Mouse (Mus musculus) neural tube, embryonic 14.5 days (tissue): Measurements from ENCODE around the gene Cst7. TPM values are rescaled to one million over a fixed set of nuclear protein-coding genes. Genes with fewer than 3 reads are reported as not detected.

Source experiments
- ATAC-seq: fragments of 200-750 bp; cut with Nextera tagmentation; 2 replicates; pipeline ENCODE4 v1.8.0; 2017; ENCODE audit warnings: low read depth, mild to moderate bottlenecking, moderate TSS enrichment, moderate library complexity
- H3K27ac ChIP-seq: fragments of 300-500 bp; sonication (generic); 2 replicates; pipeline ENCODE4 v1.5.1; 2014; ENCODE audit warnings: low read depth, mild to moderate bottlenecking, control low read depth, low read length, moderate library complexity, mixed read lengths
- H3K27me3 ChIP-seq: fragments of 300-500 bp; sonication (generic); 2 replicates; pipeline ENCODE4 v1.6.1; 2014; ENCODE audit warnings: low read length; ENCODE audit not compliant: control insufficient read depth, insufficient read depth
- H3K36me3 ChIP-seq: fragments of 300-500 bp; sonication (generic); 2 replicates; pipeline ENCODE4 v1.6.1; 2014; ENCODE audit warnings: low read length, mixed read lengths; ENCODE audit not compliant: control insufficient read depth, insufficient read depth
- H3K4me1 ChIP-seq: fragments of 300-500 bp; sonication (generic); 2 replicates; pipeline ENCODE4 v1.6.1; 2014; ENCODE audit warnings: low read length; ENCODE audit not compliant: control insufficient read depth, insufficient read depth
- H3K4me2 ChIP-seq: fragments of 300-500 bp; sonication (generic); 2 replicates; pipeline ENCODE4 v1.6.1; 2014; ENCODE audit warnings: mild to moderate bottlenecking, low read depth, low read length, control low read depth
- H3K4me3 ChIP-seq: fragments of 300-500 bp; sonication (generic); 2 replicates; pipeline ENCODE4 v1.5.1; 2014; ENCODE audit warnings: low read depth, low read length, control low read depth, mixed read lengths
- H3K9ac ChIP-seq: fragments of 300-500 bp; sonication (generic); replicated peaks from 2 replicates; pipeline ENCODE4 v1.6.1; 2014; ENCODE audit warnings: low read depth, mild to moderate bottlenecking, control low read depth, low read length, mixed read lengths
- H3K9me3 ChIP-seq: fragments of 300-500 bp; sonication (generic); 2 replicates; pipeline ENCODE4 v1.6.1; 2016; ENCODE audit warnings: low read length; ENCODE audit not compliant: control insufficient read depth
- WGBS: fragments of 180-500 bp; shearing (Covaris S2); extraction: QIAGEN DNeasy Blood & Tissue Kit; methylation state at CpG from one replicate; pipeline ENCODE4 v1.1.7; 2014; 5-methylcytosine and 5-hydroxymethylcytosine counted together
- polyA plus RNA-seq: library from polyadenylated mRNA; unstranded; fragments of >200 nt; fragmentation: Nextera tagmentation; extraction: Ambion mirVana; gene quantifications from 2 replicates; pipeline ENCODE4 v1.2.1, GENCODE M21; 2014

Cst7 gene
- polyA plus RNA-seq, 1 experiment from 2014 or later: not detected

GRCm38 (mm10) chr2:150608872-150609560, 38.8 kb downstream of the Cst7 start:
- H3K36me3 ChIP-seq: no peaks in the 10 kb centered on the region
- H3K27me3 ChIP-seq: no peaks in the 10 kb centered on the region
- H3K9me3 ChIP-seq: no peaks in the 10 kb centered on the region
- peak overlapping the region; percentile 85 for H3K4me3 ChIP-seq
- H3K4me2 ChIP-seq: peak overlapping the region; percentile 85
- peak; percentile 73 for ATAC-seq
- H3K27ac ChIP-seq: 0 out of 2 replicates have a peak overlapping the region, but pooled peaks have one; percentile 12
- 1% methylated on average over 10 of the region's 10 CpGs for WGBS
- H3K4me1 ChIP-seq: peaks cover 10% of the 10 kb centered on the region; the same call in 1 of the 2 replicates
- H3K9ac ChIP-seq: no peak overlapping the region

GRCm38 (mm10) chr2:150610097-150610496, 39.9 kb downstream of the Cst7 start:
- H3K4me3 ChIP-seq: no peak overlapping the region
- H3K4me1 ChIP-seq: peaks cover 10% of the 10 kb centered on the region; the same call in 1 of the 2 replicates
- H3K4me2 ChIP-seq: no peak overlapping the region
- WGBS: 87% methylated on average over 3 of the region's 3 CpGs
- H3K9ac ChIP-seq: no peak overlapping the region
- no peaks in the 10 kb centered on the region for H3K9me3 ChIP-seq
- no peaks in the 10 kb centered on the region for H3K27me3 ChIP-seq
- H3K27ac ChIP-seq: no peak overlapping the region
- no peaks in the 10 kb centered on the region for H3K36me3 ChIP-seq
- no peak for ATAC-seq

GRCm38 (mm10) chr2:150621698-150622097, 51.5 kb downstream of the Cst7 start:
- no peaks in the 10 kb centered on the region for H3K27me3 ChIP-seq
- ATAC-seq: no peak
- H3K4me3 ChIP-seq: no peak overlapping the region
- no peak overlapping the region for H3K27ac ChIP-seq
- no peak overlapping the region for H3K9ac ChIP-seq
- no peaks in the 10 kb centered on the region for H3K4me1 ChIP-seq
- no peaks in the 10 kb centered on the region for H3K9me3 ChIP-seq
- 81% methylated on average over 3 of the region's 3 CpGs for WGBS
- H3K4me2 ChIP-seq: no peak overlapping the region
- peaks cover 6% of the 10 kb centered on the region; the same call in 1 of the 2 replicates for H3K36me3 ChIP-seq

- Histone ChIP-seq H3K27me3 (no peaks in the 10 kb centered on the region), H3K36me3 (peaks cover 6% of the 10 kb centered on the region; the same call in 1 of the 2 replicates), H3K4me1 (no peaks in the 10 kb centered on the region), H3K4me2 (no peak overlapping the region), H3K9me3 (no peaks in the 10 kb centered on the region), H3K27ac (no peak overlapping the region), H3K9ac (no peak overlapping the region), H3K4me3 (no peak overlapping the region)
- no peak for ATAC-seq
- 96% methylated on average over 3 of the region's 3 CpGs for WGBS
Observed at GRCm38 (mm10) chr2:150623957-150624356, 53.7 kb downstream of the Cst7 start.

- Histone ChIP-seq H3K36me3 (peaks cover 6% of the 10 kb centered on the region; the same call in 1 of the 2 replicates), H3K9me3 (no peaks in the 10 kb centered on the region), H3K4me3 (no peak overlapping the region), H3K4me1 (no peaks in the 10 kb centered on the region), H3K4me2 (no peak overlapping the region), H3K27ac (no peak overlapping the region), H3K27me3 (no peaks in the 10 kb centered on the region), H3K9ac (no peak overlapping the region)
- WGBS: 94% methylated on average over 8 of the region's 8 CpGs
- ATAC-seq: no peak
Observed at GRCm38 (mm10) chr2:150624926-150625325, 54.7 kb downstream of the Cst7 start.

GRCm38 (mm10) chr2:150627140-150627539, 56.9 kb downstream of the Cst7 start:
- no peaks in the 10 kb centered on the region for H3K36me3 ChIP-seq
- no peak overlapping the region for H3K27ac ChIP-seq

More at GRCm38 (mm10) chr2:150627140-150627539, 56.9 kb downstream of the Cst7 start:
- no peaks in the 10 kb centered on the region for H3K4me1 ChIP-seq
- H3K27me3 ChIP-seq: no peaks in the 10 kb centered on the region
- H3K9ac ChIP-seq: no peak overlapping the region
- no peak overlapping the region for H3K4me3 ChIP-seq
- WGBS: 84% methylated on average over 6 of the region's 6 CpGs
- H3K9me3 ChIP-seq: no peaks in the 10 kb centered on the region
- ATAC-seq: no peak
- no peak overlapping the region for H3K4me2 ChIP-seq

Other genes with a start within 250 kb of the Cst7 start
- 1.5 TPM in 1 of 2 replicates, not detected in the other for gene Gm10130, start 246.7 kb upstream of the Cst7 start, polyA plus RNA-seq
- 16.9 and 20.0 TPM in 2 replicates for gene 3300002I08Rik, start 207.7 kb upstream of the Cst7 start, polyA plus RNA-seq
- gene Zfp442, start 118.9 kb upstream of the Cst7 start, polyA plus RNA-seq: 8.7 and 9.1 TPM in 2 replicates
- 0.15 TPM in 1 of 2 replicates, not detected in the other for gene Zfp345, start 85.3 kb upstream of the Cst7 start, polyA plus RNA-seq
- 48.3 and 48.4 TPM in 2 replicates for gene Apmap, start 38.2 kb downstream of the Cst7 start, polyA plus RNA-seq
- gene Acss1, start 98.1 kb downstream of the Cst7 start, polyA plus RNA-seq: 13.0 and 15.4 TPM in 2 replicates
- gene Vsx1, start 118.9 kb downstream of the Cst7 start, polyA plus RNA-seq: 0.06 and 0.07 TPM in 2 replicates
- 56.8 and 64.6 TPM in 2 replicates for gene Entpd6, start 178.6 kb downstream of the Cst7 start, polyA plus RNA-seq
- gene Pygb, start 216.3 kb downstream of the Cst7 start, polyA plus RNA-seq: 77.7 and 113 TPM in 2 replicates